Mouse (Mus musculus): ENCODE data around the gene Vamp8.

- TF ChIP-seq CTCF (IDR thresholded peaks at IDR 0.05; ENCODE audit: insufficient read depth, low read length), result no peak
- no peak for TF ChIP-seq POLR2A (IDR thresholded peaks at IDR 0.05; ENCODE audit: borderline replicate concordance, extremely low read depth, low read depth, low read length)
Measured at GRCm38 (mm10) chr6:72373184-72373583, 17.3 kb downstream of the Vamp8 start.

All from lung, adult 2 months (tissue).